Mouse (Mus musculus) kidney, postnatal 0 days (tissue): ENCODE results near the gene Nynrin. TPM values are rescaled to one million over a fixed set of nuclear protein-coding genes. Genes with fewer than 3 reads are reported as not detected.

Source experiments
- ATAC-seq: fragments of 200-750 bp; cut with Nextera tagmentation; replicated peaks from 2 replicates; pipeline ENCODE4 v1.8.0; 2017; ENCODE audit warnings: low read depth, moderate number of reproducible peaks, moderate TSS enrichment, moderate library complexity; ENCODE audit not compliant: low FRiP score
- DNase-seq: peaks from one replicate; pipeline ENCODE4 v3.0.0-alpha.2; 2016; ENCODE audit warnings: low spot score
- H3K27ac ChIP-seq: fragments of 300-500 bp; sonication (generic); 2 replicates; pipeline ENCODE4 v1.5.1; 2014; ENCODE audit warnings: mild to moderate bottlenecking
- H3K27me3 ChIP-seq: fragments of 300-500 bp; sonication (generic); 2 replicates; pipeline ENCODE4 v1.6.1; 2014; ENCODE audit warnings: low read length, mixed read lengths; ENCODE audit not compliant: insufficient read depth
- H3K36me3 ChIP-seq: fragments of 300-500 bp; sonication (generic); 2 replicates; pipeline ENCODE4 v1.6.1; 2014; ENCODE audit warnings: low read length, mixed read lengths; ENCODE audit not compliant: insufficient read depth
- H3K4me1 ChIP-seq: fragments of 300-500 bp; sonication (generic); replicated peaks from 2 replicates; pipeline ENCODE4 v1.6.1; 2014; ENCODE audit warnings: antibody characterized with exemption, low read length, mixed read lengths; ENCODE audit not compliant: insufficient read depth
- H3K4me2 ChIP-seq: fragments of 300-500 bp; sonication (generic); 2 replicates; pipeline ENCODE4 v1.6.1; 2014; ENCODE audit warnings: mild to moderate bottlenecking, low read length, moderate library complexity, mixed read lengths
- H3K4me3 ChIP-seq: fragments of 300-500 bp; sonication (generic); replicated peaks from 2 replicates; pipeline ENCODE4 v1.5.1; 2014; ENCODE audit warnings: low read depth, low read length
- H3K9ac ChIP-seq: fragments of 300-500 bp; sonication (generic); 2 replicates; pipeline ENCODE4 v1.6.1; 2014; ENCODE audit warnings: low read depth, low read length
- H3K9me3 ChIP-seq: fragments of 300-500 bp; sonication (generic); replicated peaks from 2 replicates; pipeline ENCODE4 v1.6.1; 2016; ENCODE audit warnings: low read length, inconsistent platforms, mixed read lengths
- CTCF ChIP-seq: IDR thresholded peaks from 2 replicates; pipeline ENCODE4 v1.5.1; 2016; ENCODE audit warnings: antibody characterized with exemption, low read depth, mild to moderate bottlenecking, moderate library complexity
- WGBS: fragments of 180-500 bp; shearing (Covaris S2); extraction: QIAGEN DNeasy Blood & Tissue Kit; methylation state at CpG from one replicate; pipeline ENCODE4 v1.1.7; 2014; 5-methylcytosine and 5-hydroxymethylcytosine counted together
- polyA plus RNA-seq: library from polyadenylated mRNA; unstranded; fragments of >200 nt; fragmentation: Nextera tagmentation; extraction: Ambion mirVana; gene quantifications from 2 replicates; pipeline ENCODE4 v1.2.1, GENCODE M21; 2015

Gene Nynrin
- polyA plus RNA-seq, 1 experiment from 2014 or later, result 8.4 TPM

DNA sequence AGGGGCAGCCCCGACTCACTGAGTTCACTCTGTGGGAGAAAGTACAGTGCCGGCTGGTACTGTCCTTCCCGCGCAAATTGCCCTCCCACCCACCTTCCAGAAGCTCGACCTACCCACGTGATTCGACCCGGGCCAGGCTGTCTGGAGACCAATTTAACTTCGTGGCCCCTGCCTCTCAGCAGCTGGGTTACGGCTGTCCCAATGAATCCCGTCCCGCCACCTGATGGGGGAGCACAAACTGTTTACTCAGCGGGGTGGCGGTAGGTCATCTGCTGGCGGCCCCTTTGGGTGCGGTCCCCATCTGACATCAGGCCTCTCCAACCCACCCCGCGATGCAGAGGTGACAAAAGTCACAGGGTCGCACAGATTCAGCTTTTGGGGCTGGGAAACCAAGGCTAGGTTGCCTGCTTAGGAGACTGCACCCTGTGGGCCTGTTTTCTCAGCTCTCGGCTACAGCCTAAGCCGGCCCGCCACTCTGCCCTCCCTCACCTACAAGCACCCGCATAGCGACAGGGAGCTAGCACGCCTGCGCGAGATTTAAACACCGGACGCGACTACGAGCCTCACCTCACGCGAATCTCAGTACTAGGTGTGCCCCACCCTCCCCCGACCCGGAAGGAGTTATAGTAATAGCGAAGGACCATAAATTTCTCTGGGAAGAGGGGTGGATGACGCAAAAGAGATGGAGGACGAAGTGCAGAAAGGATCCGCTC, 46.0 kb downstream of the Nynrin start, which contains the start of gene Sdr39u1:
Gene Sdr39u1, minus strand, starts transcription at position 593 of the 713 bp plus-strand sequence.
- Histone ChIP-seq H3K4me1 (0 out of 2 replicates have a peak, but pooled peaks cover 4% of the 10 kb centered on the region), H3K27me3 (no peaks in the 10 kb centered on the region), H3K27ac (peak within 1 kb of the TSS; percentile 90), H3K9me3 (no peaks in the 10 kb centered on the region), H3K9ac (peak within 1 kb of the TSS; percentile 83), H3K36me3 (peaks cover 19% of the 10 kb centered on the region), H3K4me2 (peak within 1 kb of the TSS; percentile 87), H3K4me3 (peak within 1 kb of the TSS; percentile 49)
- peak; percentile 95 for ATAC-seq
- 1% methylated on average over 39 of the region's 39 CpGs for WGBS
- TF ChIP-seq CTCF, result no peak; the same call in 1 of the 2 replicates
- DNase-seq, result peak; percentile 95

DNA sequence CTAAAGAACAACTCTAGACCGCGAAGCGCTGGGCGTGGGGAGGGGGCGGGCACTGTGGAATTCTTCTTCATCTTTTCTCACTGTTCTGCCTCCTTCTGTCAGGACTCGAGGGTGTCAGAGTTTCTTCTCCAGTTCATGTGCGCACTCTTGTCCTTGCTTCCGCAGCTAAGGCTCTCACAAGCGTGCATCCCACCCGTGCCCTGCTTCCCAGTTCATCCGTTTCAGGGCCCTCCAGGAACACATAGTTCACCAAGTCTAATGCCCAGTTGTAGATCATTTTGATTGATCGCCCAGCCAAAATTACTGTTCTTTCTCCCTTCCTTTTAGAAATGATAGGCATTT, 46.6 kb downstream of the Nynrin start:
- Histone ChIP-seq H3K36me3 (peaks cover 14% of the 10 kb centered on the region; the same call in 1 of the 2 replicates), H3K4me1 (0 out of 2 replicates have a peak, but pooled peaks cover 4% of the 10 kb centered on the region), H3K9ac (peak overlapping the region; percentile 83), H3K4me2 (peak overlapping the region; percentile 87), H3K4me3 (peak overlapping the region; percentile 49), H3K27me3 (no peaks in the 10 kb centered on the region), H3K9me3 (no peaks in the 10 kb centered on the region), H3K27ac (peak overlapping the region; percentile 90)
- DNase-seq, result no peak
- 4% methylated on average over 12 of the region's 12 CpGs for WGBS
- peak; percentile 34; the same call in 1 of the 2 replicates for ATAC-seq
- no peak for TF ChIP-seq CTCF

DNA sequence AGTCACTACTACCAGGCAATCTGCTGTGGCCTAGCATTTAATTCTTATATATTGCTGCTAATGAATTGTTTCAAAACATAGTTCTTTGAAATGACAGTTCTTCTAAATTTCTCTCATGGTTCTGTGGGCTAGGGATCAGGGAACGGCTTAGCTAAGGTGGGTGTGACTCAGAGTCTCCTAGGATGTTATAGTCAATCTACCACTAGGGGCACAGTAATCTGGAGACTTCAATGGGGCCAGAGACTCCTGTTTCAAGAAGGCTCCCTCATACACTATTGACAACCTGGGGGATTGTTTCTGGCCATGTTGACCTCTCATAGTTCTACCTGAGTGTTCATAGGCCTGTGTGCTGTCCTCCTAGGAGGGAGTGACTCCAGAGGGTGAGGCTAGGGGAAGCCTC, 51.7 kb downstream of the Nynrin start:
- 18% methylated on average over 1 of the region's 1 CpGs for WGBS
- no peak for ATAC-seq

DNA sequence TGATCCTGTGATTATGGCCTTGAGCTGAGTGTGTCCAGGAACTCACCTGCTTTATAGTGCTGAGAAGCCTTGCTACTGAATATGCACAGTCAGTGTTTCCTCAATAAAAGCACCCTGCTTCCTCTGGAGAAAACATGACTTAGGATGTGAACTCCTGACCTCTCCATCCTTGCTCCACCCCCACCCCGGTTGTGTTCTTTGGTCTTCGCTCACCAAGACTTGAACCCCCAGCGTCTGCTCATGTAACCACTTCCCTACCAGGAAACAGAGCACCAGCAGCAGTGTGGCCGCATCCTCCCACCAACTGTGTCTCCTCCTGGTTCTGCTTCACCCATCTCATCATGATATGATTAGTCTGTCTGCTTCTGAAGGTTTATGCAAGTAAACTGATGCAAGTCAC, 59.6 kb downstream of the Nynrin start:
- Histone ChIP-seq H3K27ac (no peak overlapping the region), H3K9me3 (no peaks in the 10 kb centered on the region), H3K36me3 (no peaks in the 10 kb centered on the region), H3K4me3 (no peak overlapping the region), H3K4me2 (no peak overlapping the region), H3K9ac (no peak overlapping the region), H3K4me1 (no peaks in the 10 kb centered on the region), H3K27me3 (no peaks in the 10 kb centered on the region)
- ATAC-seq, result no peak
- TF ChIP-seq CTCF, result no peak
- 32% methylated on average over 4 of the region's 4 CpGs for WGBS
- no peak for DNase-seq

More for the DNA sequence above, 51.7 kb downstream of the Nynrin start:
- H3K27me3 ChIP-seq, result no peaks in the 10 kb centered on the region
- no peaks in the 10 kb centered on the region for H3K9me3 ChIP-seq
- H3K27ac ChIP-seq, result no peak overlapping the region
- peak; percentile 63 for TF ChIP-seq CTCF
- H3K36me3 ChIP-seq, result no peaks in the 10 kb centered on the region
- H3K4me1 ChIP-seq, result no peaks in the 10 kb centered on the region
- DNase-seq, result peak; percentile 48
- H3K4me3 ChIP-seq, result no peak overlapping the region
- H3K4me2 ChIP-seq, result no peak overlapping the region
- H3K9ac ChIP-seq, result no peak overlapping the region

DNA sequence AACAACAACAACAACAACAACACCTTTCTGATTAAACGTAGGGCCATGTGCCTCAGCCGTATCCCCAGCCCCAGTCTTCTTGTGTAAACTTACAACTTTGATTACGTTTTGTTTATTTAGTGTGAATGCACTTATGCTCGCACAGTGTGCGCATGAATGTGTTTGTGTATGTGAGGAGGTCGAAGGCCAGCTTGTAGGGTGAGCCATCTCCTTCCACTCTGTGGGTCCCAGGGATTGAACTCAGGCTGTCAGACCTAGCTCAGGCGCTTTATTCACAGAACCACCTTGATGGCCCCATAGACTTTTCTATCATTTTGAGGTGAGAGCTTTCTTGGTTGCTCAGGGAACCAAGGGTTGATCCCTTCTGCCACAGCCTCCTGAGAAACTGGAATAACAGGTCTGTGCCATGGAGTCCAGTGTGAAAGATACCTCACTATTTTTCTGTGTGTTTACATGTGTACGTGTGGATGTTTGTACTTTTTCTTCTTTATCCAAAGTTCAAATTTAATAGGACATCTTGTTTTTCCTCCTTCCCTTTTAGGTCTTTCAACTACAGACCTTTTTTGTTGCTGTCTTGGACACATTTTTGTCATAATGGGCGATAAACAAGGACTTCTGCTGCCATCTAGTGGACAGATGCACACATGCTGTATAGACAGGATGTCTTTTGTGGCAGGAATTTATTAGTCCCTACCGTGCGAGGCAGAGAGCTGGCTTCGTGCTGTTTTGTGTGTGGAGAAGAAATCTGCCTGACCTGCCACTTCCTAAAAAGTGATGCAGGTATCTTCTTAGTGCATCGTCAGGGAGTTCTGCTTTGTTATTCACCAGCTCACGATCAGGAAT, 64.7 kb downstream of the Nynrin start:
- H3K4me3 ChIP-seq, result no peak overlapping the region
- H3K9ac ChIP-seq, result no peak overlapping the region
- no peaks in the 10 kb centered on the region for H3K36me3 ChIP-seq
- peak; percentile 95 for TF ChIP-seq CTCF
- ATAC-seq (peak; percentile 69), DNase-seq (peak; percentile 96)
- H3K9me3 ChIP-seq, result no peaks in the 10 kb centered on the region
- H3K27me3 ChIP-seq, result no peaks in the 10 kb centered on the region
- WGBS, result 36% methylated on average over 14 of the region's 14 CpGs
- H3K4me2 ChIP-seq, result no peak overlapping the region
- H3K4me1 ChIP-seq, result no peaks in the 10 kb centered on the region
- no peak overlapping the region for H3K27ac ChIP-seq

DNA sequence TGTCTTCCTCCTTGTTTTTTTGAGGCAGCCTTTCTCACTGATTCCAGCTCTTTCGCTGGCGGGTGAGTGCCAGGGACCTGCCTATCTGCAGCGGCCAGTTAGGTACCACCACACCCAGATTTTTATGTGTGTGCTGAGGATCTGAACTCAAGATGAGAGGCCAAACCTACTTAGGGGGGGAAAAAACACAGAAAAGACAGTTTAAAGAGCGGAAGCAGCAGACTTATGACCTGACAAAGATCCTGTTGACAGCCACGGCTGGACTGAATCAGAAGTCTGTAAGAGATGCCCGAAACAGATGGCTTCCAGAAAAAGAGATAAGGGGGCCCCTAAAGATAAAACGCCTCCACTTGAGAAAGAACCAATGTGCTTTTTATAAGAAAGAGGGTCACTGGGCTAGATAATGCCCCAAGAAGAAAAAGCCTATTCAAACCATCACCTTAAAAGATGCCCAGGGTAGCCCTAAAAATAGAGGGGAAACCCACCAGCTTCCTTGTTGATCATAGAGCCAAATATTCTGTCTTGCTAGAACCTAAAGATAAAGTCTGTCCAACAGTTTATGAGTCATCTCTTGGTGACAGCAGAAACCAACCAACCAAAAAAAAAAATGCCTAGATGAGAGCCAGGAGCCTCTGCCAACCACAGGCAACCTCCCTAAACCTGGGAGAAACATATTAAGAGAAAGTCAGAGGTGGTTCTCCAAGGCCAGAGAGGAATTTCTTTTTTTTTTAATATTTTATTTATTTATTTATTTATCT, 68.8 kb downstream of the Nynrin start:
- no peaks in the 10 kb centered on the region for H3K4me1 ChIP-seq
- ATAC-seq (no peak), DNase-seq (peak; percentile 23)
- H3K36me3 ChIP-seq, result no peaks in the 10 kb centered on the region
- 45% methylated on average over 7 of the region's 7 CpGs for WGBS
- H3K9me3 ChIP-seq, result no peaks in the 10 kb centered on the region
- no peak overlapping the region for H3K4me2 ChIP-seq
- TF ChIP-seq CTCF, result no peak
- H3K9ac ChIP-seq, result no peak overlapping the region
- H3K27me3 ChIP-seq, result no peaks in the 10 kb centered on the region
- H3K4me3 ChIP-seq, result no peak overlapping the region
- no peak overlapping the region for H3K27ac ChIP-seq

Other genes with a start within 250 kb of the Nynrin start
- 12.7 and 14.9 TPM in 2 replicates for gene Rec8, start 236.0 kb upstream of the Nynrin start, polyA plus RNA-seq
- gene Ipo4, start 218.1 kb upstream of the Nynrin start, polyA plus RNA-seq, result 58.5 and 68.7 TPM in 2 replicates
- 1.8 and 3.0 TPM in 2 replicates for gene Gm49378, start 216.1 kb upstream of the Nynrin start, polyA plus RNA-seq
- gene Tm9sf1, start 210.2 kb upstream of the Nynrin start, polyA plus RNA-seq, result 108 and 118 TPM in 2 replicates
- 0.47 and 1.1 TPM in 2 replicates for gene Tssk4, start 203.8 kb upstream of the Nynrin start, polyA plus RNA-seq
- 48.8 and 56.0 TPM in 2 replicates for gene Mdp1, start 193.5 kb upstream of the Nynrin start, polyA plus RNA-seq
- gene Gmpr2, start 182.1 kb upstream of the Nynrin start, polyA plus RNA-seq, result 48.2 and 49.7 TPM in 2 replicates
- gene Nedd8, start 181.9 kb upstream of the Nynrin start, polyA plus RNA-seq, result 508 and 548 TPM in 2 replicates
- gene Tinf2, start 172.2 kb upstream of the Nynrin start, polyA plus RNA-seq, result 24.6 and 29.0 TPM in 2 replicates
- 5.9 and 7.6 TPM in 2 replicates for gene Tgm1, start 140.1 kb upstream of the Nynrin start, polyA plus RNA-seq
- 39.9 and 43.2 TPM in 2 replicates for gene Rabggta, start 131.7 kb upstream of the Nynrin start, polyA plus RNA-seq
- 122 and 127 TPM in 2 replicates for gene Dhrs1, start 108.3 kb upstream of the Nynrin start, polyA plus RNA-seq
- gene Nop9, start 108.3 kb upstream of the Nynrin start, polyA plus RNA-seq, result 26.2 and 26.5 TPM in 2 replicates
- 50.0 and 51.0 TPM in 2 replicates for gene Cideb, start 95.6 kb upstream of the Nynrin start, polyA plus RNA-seq
- 0.68 and 0.75 TPM in 2 replicates for gene Ltb4r2, start 92.6 kb upstream of the Nynrin start, polyA plus RNA-seq
- gene Ltb4r1, start 88.0 kb upstream of the Nynrin start, polyA plus RNA-seq, result 0.47 and 0.71 TPM in 2 replicates
- 10.0 and 10.6 TPM in 2 replicates for gene Adcy4, start 69.9 kb upstream of the Nynrin start, polyA plus RNA-seq
- 20.4 and 24.7 TPM in 2 replicates for gene Ripk3, start 65.1 kb upstream of the Nynrin start, polyA plus RNA-seq
- 16.8 and 19.7 TPM in 2 replicates for gene Nfatc4, start 30.9 kb upstream of the Nynrin start, polyA plus RNA-seq
- 0.20 and 0.28 TPM in 2 replicates for gene Cbln3, start 30.4 kb downstream of the Nynrin start, polyA plus RNA-seq
- gene Khnyn, start 30.9 kb downstream of the Nynrin start, polyA plus RNA-seq, result 8.1 and 9.8 TPM in 2 replicates
- gene Sdr39u1, start 46.3 kb downstream of the Nynrin start, polyA plus RNA-seq, result 85.3 and 86.0 TPM in 2 replicates
- gene Cma1, start 90.7 kb downstream of the Nynrin start, polyA plus RNA-seq, result 1.8 and 5.8 TPM in 2 replicates
- gene Cma2, start 97.0 kb downstream of the Nynrin start, polyA plus RNA-seq, result not detected in 2 replicates
- not detected in 2 replicates for gene Mcpt1, start 164.0 kb downstream of the Nynrin start, polyA plus RNA-seq
- gene Mcpt9, start 176.5 kb downstream of the Nynrin start, polyA plus RNA-seq, result not detected in 2 replicates
- not detected in 2 replicates for gene Mcpt2, start 188.0 kb downstream of the Nynrin start, polyA plus RNA-seq
- gene Mcpt4, start 208.3 kb downstream of the Nynrin start, polyA plus RNA-seq, result 0.24 TPM in 1 of 2 replicates, not detected in the other
- gene Mcpt8, start 231.3 kb downstream of the Nynrin start, polyA plus RNA-seq, result 0.14 TPM in 1 of 2 replicates, not detected in the other
- gene Ctsg, start 248.6 kb downstream of the Nynrin start, polyA plus RNA-seq, result not detected in 2 replicates